Mouse (Mus musculus): Measurements from ENCODE around the gene Slc25a13. TPM values are rescaled to one million over a fixed set of nuclear protein-coding genes. Genes with fewer than 3 reads are reported as not detected.
A peak's percentile ranks its signal among the peaks of the same experiment; 100 is the strongest.

Slc25a13 gene
- 10 to 100 TPM in 1 of 2 experiments, 1 to 10 TPM in 1; 6.4 to 14.0 TPM for polyA plus RNA-seq (2017; shearing (Covaris generic))

DNA sequence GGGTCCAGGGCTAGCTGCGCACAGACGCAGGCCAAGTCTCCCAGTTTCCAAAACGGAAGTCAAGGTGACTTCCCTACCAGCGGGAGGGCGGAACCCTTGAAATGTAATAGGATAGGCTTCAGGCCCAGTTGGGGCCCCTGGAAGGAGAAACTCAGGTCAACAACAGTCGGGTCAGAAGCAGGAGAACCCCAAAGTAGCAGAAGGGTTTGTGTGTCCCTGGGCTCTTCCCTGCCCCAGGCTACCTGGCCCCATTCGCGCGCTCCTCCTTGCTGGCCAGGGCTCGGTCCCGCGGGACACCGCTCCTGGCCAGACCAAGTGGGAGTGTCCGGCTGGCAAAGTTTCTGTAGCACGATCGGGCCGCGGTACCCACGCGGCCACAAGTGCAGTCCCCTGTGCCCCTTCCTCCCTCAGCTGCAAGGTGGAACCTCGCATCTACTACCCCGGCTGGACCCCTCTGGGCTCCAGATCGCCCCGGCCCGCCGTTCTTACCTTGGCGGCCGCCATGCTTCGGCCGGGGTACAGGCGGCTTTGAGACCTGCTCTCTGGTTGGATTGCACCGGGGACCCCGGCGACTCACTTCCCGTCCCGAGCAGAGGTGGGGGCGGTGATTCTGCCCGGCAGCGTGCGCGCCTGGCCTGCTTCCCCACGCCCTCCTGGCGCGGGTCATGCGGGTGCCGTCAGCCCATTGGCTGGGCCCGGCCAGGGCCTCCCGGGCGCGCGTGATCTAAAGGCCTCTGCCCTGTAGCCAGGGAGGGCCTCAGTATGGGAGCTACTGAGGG lies at the start of gene Slc25a13:
TSS of gene Slc25a13 (minus strand) at position 667 of the 779 bp plus-strand sequence.
- ATAC-seq: peak; percentile 82

DNA sequence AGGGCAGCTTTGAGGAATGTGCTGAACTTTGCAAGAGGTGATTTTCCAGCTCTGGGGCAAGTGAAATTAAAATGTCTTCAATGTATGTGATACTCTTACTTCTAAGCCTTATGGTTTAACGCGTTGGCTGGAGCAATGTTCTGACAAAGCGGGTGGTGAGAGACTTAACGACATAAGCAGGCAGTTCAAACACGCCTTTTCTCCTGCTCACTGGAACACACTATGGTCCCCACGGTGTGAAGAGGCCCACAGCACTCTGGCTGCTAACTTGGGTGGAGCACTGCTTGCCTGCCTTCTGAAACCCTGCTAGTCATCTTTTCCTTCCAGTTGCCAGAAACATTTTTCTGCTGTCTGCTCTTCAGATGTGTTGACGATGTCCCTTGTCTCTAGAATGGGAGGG lies 48.8 kb upstream of the Slc25a13 start:
- no peak for ATAC-seq

DNA sequence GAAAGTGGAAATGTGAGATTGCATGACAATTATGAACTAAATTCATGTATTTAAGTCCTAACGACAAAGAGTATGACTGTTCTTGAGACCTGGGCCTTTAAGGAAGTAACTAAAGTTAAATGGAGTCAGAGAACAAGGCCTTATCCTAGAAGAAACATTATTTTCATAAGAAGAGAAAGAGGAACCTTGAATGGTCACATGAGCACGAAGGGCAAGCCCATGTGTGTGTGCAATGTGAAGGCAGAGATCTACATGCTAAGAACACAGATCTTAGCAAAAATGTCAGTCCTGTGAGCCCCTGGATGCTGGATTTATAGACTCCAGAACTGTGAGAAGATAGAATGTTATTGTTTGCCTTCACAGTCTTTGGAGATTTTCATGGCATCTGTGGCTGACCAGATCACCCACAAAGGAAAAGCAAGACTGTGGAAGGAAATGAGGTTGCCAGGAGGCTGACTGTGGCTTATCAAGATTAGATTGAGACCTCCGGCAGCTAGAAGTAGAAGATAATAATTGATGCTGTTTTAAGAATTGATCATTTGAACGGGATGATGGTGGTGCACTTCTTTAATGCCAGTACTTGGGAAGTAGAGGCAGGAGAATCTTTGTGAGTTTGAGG lies 46.4 kb upstream of the Slc25a13 start:
- ATAC-seq: no peak

GRCm38 (mm10) chr6:6260917-6261316 lies 43.9 kb upstream of the Slc25a13 start:
- ATAC-seq: no peak

DNA sequence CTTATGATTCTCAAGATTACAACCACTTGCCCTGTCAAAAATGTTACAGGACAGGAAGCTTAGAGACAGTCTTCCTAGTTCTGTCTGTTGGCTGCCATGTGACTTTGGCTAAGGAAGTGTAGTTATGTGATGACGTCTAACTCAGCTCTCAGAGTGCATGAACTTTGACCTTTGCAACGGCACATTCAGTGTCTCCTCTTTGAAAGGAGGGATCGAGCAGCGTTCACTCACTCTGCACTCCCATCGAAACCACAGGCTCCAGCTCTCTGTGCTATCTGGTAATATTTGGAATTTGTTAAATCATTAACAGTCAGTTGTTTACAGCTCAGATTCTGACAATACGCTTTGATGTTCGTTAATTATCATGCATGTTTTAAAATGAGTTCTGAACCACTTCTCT lies 31.5 kb upstream of the Slc25a13 start:
- no peak for ATAC-seq

- ATAC-seq: no peak
Observed at GRCm38 (mm10) chr6:6243828-6244227, 26.9 kb upstream of the Slc25a13 start.

- ATAC-seq: no peak
Observed at GRCm38 (mm10) chr6:6242114-6242513, 25.1 kb upstream of the Slc25a13 start.

DNA sequence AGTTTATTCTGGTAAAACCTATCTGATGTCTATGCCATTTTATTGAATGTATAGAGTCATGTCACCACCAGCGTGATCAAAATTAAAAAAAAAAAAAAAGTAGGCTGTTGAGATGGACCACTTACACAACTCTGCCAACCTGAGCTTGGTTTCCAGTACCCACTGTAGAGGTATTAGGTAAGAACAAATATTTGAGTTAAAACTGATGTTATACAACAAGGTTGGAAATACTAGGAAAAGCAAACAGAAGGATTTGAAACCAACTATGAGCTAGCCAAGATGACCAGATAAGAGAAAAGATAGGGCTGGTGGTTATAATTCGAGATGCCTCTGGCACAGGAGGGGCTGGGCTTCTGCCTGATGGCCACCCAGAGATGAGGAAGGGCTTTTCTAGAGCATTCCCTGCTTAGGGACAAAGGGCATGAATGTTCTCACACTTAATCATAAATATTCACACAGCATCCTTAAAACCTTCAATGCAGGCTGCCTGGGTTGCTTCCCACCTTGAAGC lies 19.9 kb upstream of the Slc25a13 start:
- no peak for ATAC-seq

GRCm38 (mm10) chr6:6230262-6230661 lies 13.3 kb upstream of the Slc25a13 start:
- no peak for ATAC-seq

DNA sequence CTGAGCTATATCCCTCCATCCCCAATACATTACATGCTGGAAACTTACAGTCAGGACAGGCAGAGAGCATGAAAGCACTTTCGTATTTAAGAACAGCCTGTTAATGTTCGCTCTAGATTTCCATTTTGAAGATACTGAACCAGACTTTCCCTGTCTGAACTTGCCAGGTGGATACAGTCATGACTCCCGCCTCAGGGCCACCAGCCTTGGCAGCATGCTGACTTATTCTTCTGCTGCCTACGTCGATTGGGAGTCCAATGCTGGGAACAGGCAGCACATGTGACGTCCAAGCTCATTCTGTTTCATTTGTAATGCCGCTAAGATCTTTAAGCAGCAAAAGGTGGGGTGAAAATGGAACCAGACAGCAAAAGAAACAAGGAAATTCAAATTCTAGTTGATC lies 5.7 kb upstream of the Slc25a13 start:
- ATAC-seq: no peak

- ATAC-seq: no peak
Observed at GRCm38 (mm10) chr6:6220574-6220973, 3.6 kb upstream of the Slc25a13 start.

- ATAC-seq: no peak
Observed at GRCm38 (mm10) chr6:6219661-6220370, 2.8 kb upstream of the Slc25a13 start.

DNA sequence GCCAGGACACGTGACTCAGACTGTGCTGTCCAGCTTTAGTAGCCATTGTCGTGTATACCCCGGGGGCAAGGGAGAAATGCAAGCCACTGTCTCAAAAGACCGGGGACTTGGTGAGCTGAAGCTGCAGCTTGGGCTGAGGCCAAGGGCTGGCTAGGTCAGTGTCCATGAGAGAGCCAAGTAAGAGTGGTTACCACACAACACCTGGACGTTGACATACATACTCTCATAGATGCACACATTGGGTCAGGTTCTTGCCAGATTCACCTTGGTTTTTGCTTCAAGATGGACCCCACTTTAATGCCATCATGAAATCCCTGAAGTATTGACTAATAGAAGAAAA lies 283 bp upstream of the Slc25a13 start:
- no peak for ATAC-seq

DNA sequence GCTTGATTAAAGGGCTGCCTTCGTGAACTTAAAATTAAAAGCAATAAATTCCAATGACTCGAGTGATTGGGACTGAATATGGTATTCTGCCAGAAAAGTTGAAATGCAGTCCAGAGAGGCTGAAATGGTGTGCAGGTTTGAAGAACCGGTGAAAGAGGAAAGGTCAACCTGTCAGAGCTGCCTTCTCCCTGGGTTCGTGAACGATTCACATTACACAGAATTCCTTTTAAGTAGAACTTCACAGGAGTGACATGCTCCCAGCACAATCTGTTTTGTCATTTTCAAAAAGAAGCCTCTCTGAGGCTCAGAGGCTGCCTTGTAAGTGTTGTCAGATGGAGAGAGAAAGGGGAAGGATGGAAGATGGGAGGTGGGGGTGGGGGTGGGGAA lies 860 bp downstream of the Slc25a13 start:
- no peak for ATAC-seq

DNA sequence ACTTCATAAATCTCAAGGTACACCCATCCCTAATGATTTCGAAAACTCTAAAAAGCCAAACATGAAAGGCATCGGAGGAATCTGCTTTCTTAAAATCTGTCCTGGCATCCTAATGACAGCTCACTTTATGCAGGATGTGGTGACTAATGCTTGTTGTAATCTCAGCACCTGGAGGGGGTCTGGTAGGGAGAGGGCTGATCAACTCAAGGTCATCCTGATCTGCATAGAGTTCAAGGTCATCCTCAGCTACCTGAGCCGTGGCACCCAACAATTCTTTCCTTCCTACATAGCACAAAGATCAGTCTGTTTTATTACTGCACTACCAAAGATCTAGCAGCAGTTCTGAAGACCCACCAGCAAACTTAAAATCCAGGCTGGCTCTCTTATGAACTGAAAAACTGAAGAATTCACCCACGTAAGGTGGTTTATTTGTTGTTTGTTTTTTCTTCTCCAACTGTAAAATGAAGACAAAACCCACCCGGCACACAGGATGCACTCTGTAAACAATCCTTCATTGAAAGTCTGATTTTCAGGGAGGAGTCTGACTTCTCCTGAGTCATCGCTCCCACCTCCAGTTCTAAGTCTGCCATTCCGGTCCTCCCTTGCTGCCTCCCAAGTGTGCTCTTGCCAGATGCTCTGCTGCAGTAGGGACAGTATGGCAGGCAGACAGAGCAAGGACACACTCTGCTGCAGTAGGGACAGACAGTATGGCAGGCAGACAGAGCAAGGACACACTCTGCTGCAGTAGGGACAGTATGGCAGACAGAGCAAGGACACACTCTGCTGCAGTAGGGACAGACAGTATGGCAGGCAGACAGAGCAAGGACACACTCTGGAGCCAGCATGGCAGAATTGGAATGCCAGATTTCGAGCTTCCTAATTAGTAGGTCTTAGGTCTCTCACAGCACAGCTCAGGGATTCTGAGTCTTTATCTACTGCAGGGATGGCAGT lies 4.3 kb downstream of the Slc25a13 start:
- ATAC-seq: no peak

DNA sequence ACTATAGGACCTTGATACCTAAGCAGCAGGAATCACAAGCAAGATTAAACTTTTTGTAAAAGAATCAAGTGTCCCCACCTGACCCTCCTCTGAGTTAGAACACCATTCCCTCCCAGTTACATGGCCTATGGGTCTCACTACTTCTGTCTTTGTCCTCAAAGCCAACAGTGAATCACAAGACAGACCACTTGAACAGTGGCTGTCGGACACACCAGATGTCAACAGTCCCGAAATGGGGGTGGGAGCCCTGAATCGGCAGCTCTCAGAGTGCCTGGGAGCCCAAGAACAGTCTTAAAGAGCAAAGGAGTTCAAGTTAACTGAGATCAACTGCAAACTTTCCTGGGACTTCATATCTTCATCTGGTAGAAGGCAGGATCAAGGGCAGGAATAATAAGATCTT lies 5.0 kb downstream of the Slc25a13 start:
- ATAC-seq: no peak

DNA sequence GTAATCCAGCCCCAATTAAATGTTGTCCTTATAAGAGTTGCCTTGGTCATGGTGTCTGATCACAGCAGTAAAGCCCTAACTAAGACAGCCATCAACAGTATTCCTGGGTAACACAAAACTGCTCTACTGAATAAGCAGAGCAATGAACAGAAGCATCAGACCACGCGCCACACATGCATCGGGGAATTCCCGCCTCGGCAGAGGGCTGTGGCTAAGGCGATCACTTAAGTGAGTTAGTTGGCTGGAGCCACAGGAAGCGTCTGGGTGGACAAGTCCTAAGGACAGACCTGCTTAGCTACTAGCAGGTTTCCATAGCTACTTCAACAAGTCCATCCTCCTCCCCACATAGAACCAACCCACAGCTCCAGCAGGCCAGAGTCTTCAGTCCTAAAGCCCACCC lies 6.3 kb downstream of the Slc25a13 start:
- ATAC-seq: no peak

DNA sequence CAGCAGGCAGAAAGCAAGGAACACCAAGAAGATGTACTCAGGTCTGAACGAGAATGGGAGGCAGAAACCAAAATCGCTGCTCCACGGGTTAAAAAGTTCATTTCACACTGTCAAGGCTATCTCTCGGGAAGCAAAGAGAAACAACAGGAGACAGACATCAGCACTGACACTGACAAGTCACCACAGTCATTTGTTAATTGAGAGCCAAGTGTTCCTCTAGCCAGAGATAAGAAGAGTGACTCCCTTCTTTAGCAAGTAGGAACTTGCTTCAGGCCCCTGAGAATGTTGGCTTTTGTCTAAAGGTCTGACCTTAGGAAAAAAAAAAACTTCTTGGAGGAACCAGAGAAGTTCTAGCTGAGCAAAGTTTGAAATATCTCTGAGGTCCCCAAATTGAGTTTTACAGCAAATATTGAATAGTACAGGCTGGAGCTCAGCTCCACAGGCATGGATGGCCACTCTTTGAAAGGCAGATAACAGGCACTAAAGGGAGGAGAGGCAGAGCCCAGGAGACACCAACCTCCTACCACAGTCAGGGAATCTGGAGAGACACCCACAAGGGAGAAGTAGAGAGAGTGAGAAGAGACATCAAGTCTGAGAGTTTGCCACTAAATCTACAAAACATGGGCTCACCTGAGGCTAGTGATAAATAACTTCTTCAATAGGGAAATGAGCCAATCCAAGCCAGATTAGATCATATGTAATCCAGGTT lies 8.5 kb downstream of the Slc25a13 start:
- ATAC-seq: no peak

GRCm38 (mm10) chr6:6207836-6208235 lies 9.1 kb downstream of the Slc25a13 start:
- ATAC-seq: no peak

- no peak for ATAC-seq
Observed at GRCm38 (mm10) chr6:6207395-6207794, 9.6 kb downstream of the Slc25a13 start.

- ATAC-seq: no peak
Observed at GRCm38 (mm10) chr6:6205599-6206165, 11.3 kb downstream of the Slc25a13 start.
